Mouse (Mus musculus) embryonic facial prominence, embryonic 10.5 days (tissue): ENCODE measurements around the gene Oxct1. TPM values are rescaled to one million over a fixed set of nuclear protein-coding genes. Genes with fewer than 3 reads are reported as not detected.

Experiments
- DNase-seq: peaks from one replicate; pipeline ENCODE4 v3.0.0-alpha.2; 2017; ENCODE audit warnings: low spot score
- H3K27ac ChIP-seq: fragments of 300-500 bp; sonication (generic); replicated peaks from 2 replicates; pipeline ENCODE4 v1.5.1; 2016; ENCODE audit warnings: mild to moderate bottlenecking
- H3K27me3 ChIP-seq: fragments of 300-500 bp; sonication (generic); replicated peaks from 2 replicates; pipeline ENCODE4 v1.6.1; 2016; ENCODE audit warnings: low read depth, mild to moderate bottlenecking; ENCODE audit not compliant: poor library complexity, severe bottlenecking
- H3K36me3 ChIP-seq: fragments of 300-500 bp; sonication (generic); replicated peaks from 2 replicates; pipeline ENCODE4 v1.6.1; 2016; ENCODE audit warnings: mild to moderate bottlenecking, moderate library complexity
- H3K4me1 ChIP-seq: fragments of 300-500 bp; sonication (generic); 2 replicates; pipeline ENCODE4 v1.6.1; 2016
- H3K4me3 ChIP-seq: fragments of 300-500 bp; sonication (generic); 2 replicates; pipeline ENCODE4 v1.5.1; 2016; ENCODE audit warnings: mild to moderate bottlenecking, moderate library complexity
- H3K9me3 ChIP-seq: fragments of 300-500 bp; sonication (generic); 2 replicates; pipeline ENCODE4 v1.6.1; 2016; ENCODE audit warnings: mild to moderate bottlenecking
- whole genome bisulfite sequencing: fragments of 180-500 bp; shearing (Covaris S2); methylation state at CpG from one replicate; pipeline ENCODE4 v1.1.7; 2016; 5-methylcytosine and 5-hydroxymethylcytosine counted together
- polyA plus RNA-seq: library from polyadenylated mRNA; unstranded; fragments of >200 nt; fragmentation: Nextera tagmentation; extraction: Ambion mirVana; gene quantifications from 2 replicates; pipeline ENCODE4 v1.2.1, GENCODE M21; 2016

The Oxct1 gene
- polyA plus RNA-seq, 1 experiment from 2014 or later = 122 TPM

DNA sequence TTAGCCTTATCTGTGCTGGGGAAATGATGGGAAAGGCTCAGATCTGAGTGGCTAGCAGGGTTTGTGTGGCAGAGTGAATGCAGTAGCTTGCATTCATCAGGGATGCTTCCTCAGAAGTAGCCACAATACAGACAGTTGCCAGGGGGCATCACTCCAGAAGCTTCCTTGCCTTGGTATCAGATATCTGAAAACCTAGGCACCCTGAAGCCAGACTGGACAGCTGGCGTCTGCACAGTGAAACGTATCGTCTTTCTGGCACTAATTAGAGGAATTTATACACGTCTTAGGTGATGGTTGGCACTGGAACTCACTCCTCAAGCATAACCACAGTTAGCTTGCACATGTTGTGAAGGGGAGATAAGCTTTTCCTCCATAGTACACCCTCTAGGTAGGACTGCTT, 128.5 kb downstream of the Oxct1 start:
- no peak overlapping the region for H3K4me3 ChIP-seq
- H3K27me3 ChIP-seq = no peaks in the 10 kb centered on the region
- WGBS = 67% methylated on average over 4 of the region's 4 CpGs
- H3K9me3 ChIP-seq = no peaks in the 10 kb centered on the region
- no peak overlapping the region for H3K27ac ChIP-seq
- no peak for DNase-seq
- H3K36me3 ChIP-seq = peaks cover 28% of the 10 kb centered on the region
- H3K4me1 ChIP-seq = no peaks in the 10 kb centered on the region

DNA sequence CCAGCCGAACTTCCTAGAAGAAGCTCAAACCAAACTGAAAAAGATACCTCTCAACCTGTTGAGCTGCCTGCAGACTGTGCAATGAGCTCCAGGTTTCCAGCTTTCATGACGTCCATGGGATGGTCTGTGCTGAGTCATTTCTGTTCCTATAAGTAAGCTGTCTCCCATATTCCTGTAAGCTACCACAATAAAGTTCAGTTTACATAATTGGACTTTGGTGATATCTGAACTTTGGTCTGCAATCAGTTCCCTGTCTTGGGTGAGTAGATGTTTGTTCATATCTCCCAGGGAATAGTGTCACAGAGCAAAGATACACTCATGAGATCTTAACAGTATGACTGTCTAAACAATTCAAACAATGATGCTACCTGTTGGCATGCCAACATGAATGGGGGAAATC, 141.8 kb downstream of the Oxct1 start:
- Histone ChIP-seq H3K9me3 (no peaks in the 10 kb centered on the region), H3K4me3 (no peak overlapping the region), H3K27me3 (no peaks in the 10 kb centered on the region), H3K4me1 (no peaks in the 10 kb centered on the region), H3K27ac (no peak overlapping the region), H3K36me3 (no peaks in the 10 kb centered on the region)
- no peak for DNase-seq
- WGBS = 76% methylated on average over 2 of the region's 2 CpGs

DNA sequence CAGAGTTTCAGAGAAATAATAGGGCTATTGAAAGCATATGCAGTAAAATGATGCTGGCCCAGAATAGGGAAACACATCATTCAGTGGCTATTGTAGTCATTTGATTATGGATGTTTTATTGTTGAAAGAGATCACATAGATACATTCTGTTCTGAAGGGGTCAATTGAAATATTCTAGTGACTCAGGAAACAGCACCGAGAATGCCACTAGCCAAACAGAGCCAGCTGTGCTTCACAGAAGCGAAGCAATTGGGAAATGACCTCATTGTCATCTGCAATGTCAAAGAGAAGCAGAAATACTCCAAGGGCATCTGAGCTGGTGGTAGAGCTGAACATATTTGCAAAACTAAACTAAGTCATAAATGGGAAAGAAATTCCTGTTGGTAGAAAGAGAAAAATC, 145.4 kb downstream of the Oxct1 start:
- Histone ChIP-seq H3K9me3 (no peaks in the 10 kb centered on the region), H3K36me3 (no peaks in the 10 kb centered on the region), H3K4me3 (no peak overlapping the region), H3K4me1 (no peaks in the 10 kb centered on the region), H3K27me3 (no peaks in the 10 kb centered on the region), H3K27ac (no peak overlapping the region)
- DNase-seq = no peak
- WGBS = 75% methylated on average over 2 of the region's 2 CpGs

DNA sequence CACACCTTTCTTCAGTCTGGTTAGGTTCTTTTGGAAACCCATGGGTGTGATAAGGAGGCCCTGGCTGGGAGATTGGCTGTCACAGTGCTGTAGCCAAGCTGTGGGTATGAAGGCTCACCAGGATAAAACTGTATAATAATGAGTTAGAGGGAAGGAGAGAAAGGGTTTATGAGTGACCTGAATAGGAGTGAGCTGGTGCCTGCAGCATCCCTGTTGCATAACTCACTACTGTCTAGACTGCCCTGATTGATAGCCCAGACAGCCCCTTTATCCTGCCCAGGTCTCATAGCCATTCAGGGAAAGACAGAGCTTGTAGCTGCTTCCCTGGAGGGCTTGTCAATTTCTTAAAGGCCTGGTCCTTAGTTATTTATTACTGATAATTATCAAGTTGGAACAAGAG, 171.7 kb downstream of the Oxct1 start:
- Histone ChIP-seq H3K9me3 (no peaks in the 10 kb centered on the region), H3K36me3 (no peaks in the 10 kb centered on the region), H3K4me3 (no peak overlapping the region), H3K27ac (no peak overlapping the region), H3K4me1 (no peaks in the 10 kb centered on the region), H3K27me3 (no peaks in the 10 kb centered on the region)
- DNase-seq = no peak

Other genes with a start within 250 kb of the Oxct1 start
- 4.1 and 4.2 TPM in 2 replicates for gene Fbxo4, start 46.8 kb upstream of the Oxct1 start, polyA plus RNA-seq
- 35.0 and 35.5 TPM in 2 replicates for gene AW549877, start 30.6 kb upstream of the Oxct1 start, polyA plus RNA-seq